Mouse (Mus musculus) stomach, postnatal 0 days (tissue): Measurements from ENCODE around the gene Uggt1.

Experiments used
- CTCF ChIP-seq: IDR thresholded peaks from 2 replicates; pipeline ENCODE4 v1.5.1; 2016; ENCODE audit warnings: antibody characterized with exemption, low read depth, mild to moderate bottlenecking, moderate library complexity
- EP300 ChIP-seq: optimal IDR thresholded peaks from 2 replicates; pipeline ENCODE3; 2016; ENCODE audit warnings: antibody characterized with exemption

GRCm38 (mm10) chr1:36279202-36279601 is 34.7 kb upstream of the Uggt1 start:
- TF ChIP-seq CTCF (peak; percentile 89), EP300 (no peak)
